Mouse (Mus musculus) small intestine, adult 2 months (tissue): Measurements from ENCODE around the gene Irf2. TPM values are rescaled to one million over a fixed set of nuclear protein-coding genes. Genes with fewer than 3 reads are reported as not detected.

ENCODE experiments used
- H3K27ac ChIP-seq: fragments of 200-500 bp; 2 replicates; pipeline ENCODE4 v1.5.1; 2012; ENCODE audit warnings: low read depth, low read length, control low read depth, inconsistent platforms; ENCODE audit not compliant: insufficient read depth
- H3K27me3 ChIP-seq: fragments of 200-500 bp; 2 replicates; pipeline ENCODE4 v1.6.1; 2012; ENCODE audit warnings: mild to moderate bottlenecking, moderate library complexity, low read length, inconsistent platforms; ENCODE audit not compliant: control insufficient read depth, insufficient read depth
- H3K36me3 ChIP-seq: fragments of 200-500 bp; 2 replicates; pipeline ENCODE4 v1.6.1; 2012; ENCODE audit warnings: mild to moderate bottlenecking, low read length, control low read depth, inconsistent platforms; ENCODE audit not compliant: control insufficient read depth, insufficient read depth
- H3K4me1 ChIP-seq: fragments of 200-500 bp; 2 replicates; pipeline ENCODE4 v1.6.1; 2012; ENCODE audit warnings: low read length, inconsistent platforms, mixed read lengths; ENCODE audit not compliant: control insufficient read depth, insufficient read depth, insufficient read length
- H3K4me3 ChIP-seq: fragments of 200-500 bp; 2 replicates; pipeline ENCODE4 v1.5.1; 2012; ENCODE audit warnings: low read depth, mild to moderate bottlenecking, control low read depth, inconsistent platforms, low read length, moderate library complexity
- CTCF ChIP-seq: fragments of 200-500 bp; IDR thresholded peaks from 2 replicates; pipeline ENCODE4 v1.5.1; 2012; ENCODE audit warnings: low read depth, mild to moderate bottlenecking, control low read depth, inconsistent platforms, low read length, moderate library complexity, mixed read lengths; ENCODE audit not compliant: insufficient replicate concordance, insufficient read length; ENCODE audit errors: extremely low read depth
- POLR2A ChIP-seq: fragments of 200-500 bp; IDR thresholded peaks from 2 replicates; pipeline ENCODE4 v1.6.1; 2012; ENCODE audit warnings: low read depth, mild to moderate bottlenecking, control low read depth, inconsistent platforms, low read length, moderate library complexity
- WGBS: fragments of 180-500 bp; shearing (Covaris S2); methylation state at CpG from one replicate; pipeline ENCODE4 v1.1.7; 2018; 5-methylcytosine and 5-hydroxymethylcytosine counted together
- polyA plus RNA-seq: library from polyadenylated mRNA; depleted of rRNA; stranded (reverse); fragments of >200 nt; gene quantifications from 2 replicates; pipeline ENCODE4 v1.2.3, GENCODE M21; 2012

Gene Irf2
- polyA plus RNA-seq, 1 experiment = 29.6 TPM

GRCm38 (mm10) chr8:46782254-46782653 lies 42.7 kb downstream of the Irf2 start:
- Histone ChIP-seq H3K4me1 (peaks cover 2% of the 10 kb centered on the region; the same call in 1 of the 2 replicates), H3K27me3 (no peaks in the 10 kb centered on the region), H3K4me3 (no peak overlapping the region), H3K36me3 (peaks cover 9% of the 10 kb centered on the region), H3K27ac (no peak overlapping the region)
- TF ChIP-seq CTCF (no peak), POLR2A (no peak)
- WGBS = 93% methylated on average over 5 of the region's 5 CpGs

- no peak overlapping the region for H3K27ac ChIP-seq
- 72% methylated on average over 2 of the region's 2 CpGs for WGBS
- H3K4me1 ChIP-seq = peaks cover 14% of the 10 kb centered on the region
- no peak for TF ChIP-seq POLR2A
- no peak for TF ChIP-seq CTCF
- H3K4me3 ChIP-seq = no peak overlapping the region
- no peaks in the 10 kb centered on the region for H3K27me3 ChIP-seq
- H3K36me3 ChIP-seq = peaks cover 5% of the 10 kb centered on the region
Measured at GRCm38 (mm10) chr8:46785070-46785469, 45.5 kb downstream of the Irf2 start.

- H3K4me3 ChIP-seq = no peak overlapping the region
- H3K27me3 ChIP-seq = no peaks in the 10 kb centered on the region
- H3K27ac ChIP-seq = no peak overlapping the region
- H3K36me3 ChIP-seq = peaks cover 4% of the 10 kb centered on the region; the same call in 1 of the 2 replicates
- WGBS = 72% methylated on average over 6 of the region's 6 CpGs
- peaks cover 18% of the 10 kb centered on the region for H3K4me1 ChIP-seq
- TF ChIP-seq CTCF (no peak), POLR2A (no peak)
Measured at GRCm38 (mm10) chr8:46785926-46786325, 46.4 kb downstream of the Irf2 start.

GRCm38 (mm10) chr8:46789091-46789881 lies 49.8 kb downstream of the Irf2 start:
- H3K36me3 ChIP-seq = no peaks in the 10 kb centered on the region
- peak overlapping the region; percentile 79 for H3K27ac ChIP-seq
- WGBS = 51% methylated on average over 5 of the region's 5 CpGs
- H3K4me1 ChIP-seq = peaks cover 38% of the 10 kb centered on the region
- no peaks in the 10 kb centered on the region for H3K27me3 ChIP-seq
- no peak overlapping the region for H3K4me3 ChIP-seq
- TF ChIP-seq POLR2A = no peak
- TF ChIP-seq CTCF = no peak

GRCm38 (mm10) chr8:46791664-46792371 lies 52.3 kb downstream of the Irf2 start:
- H3K27ac ChIP-seq = peak overlapping the region; percentile 94
- TF ChIP-seq CTCF = no peak
- TF ChIP-seq POLR2A = no peak
- WGBS = 48% methylated on average over 5 of the region's 5 CpGs
- H3K4me3 ChIP-seq = no peak overlapping the region
- peaks cover 12% of the 10 kb centered on the region for H3K36me3 ChIP-seq
- no peaks in the 10 kb centered on the region for H3K27me3 ChIP-seq
- peaks cover 40% of the 10 kb centered on the region for H3K4me1 ChIP-seq

GRCm38 (mm10) chr8:46792653-46793052 lies 53.1 kb downstream of the Irf2 start:
- no peaks in the 10 kb centered on the region for H3K27me3 ChIP-seq
- H3K4me3 ChIP-seq = no peak overlapping the region
- peaks cover 40% of the 10 kb centered on the region for H3K4me1 ChIP-seq
- H3K27ac ChIP-seq = peak overlapping the region; percentile 94
- H3K36me3 ChIP-seq = peaks cover 18% of the 10 kb centered on the region
- WGBS = 27% methylated on average over 2 of the region's 2 CpGs
- TF ChIP-seq CTCF = no peak
- TF ChIP-seq POLR2A = no peak

- Histone ChIP-seq H3K4me3 (no peak overlapping the region), H3K27me3 (no peaks in the 10 kb centered on the region), H3K27ac (peak overlapping the region; percentile 87), H3K4me1 (peaks cover 40% of the 10 kb centered on the region), H3K36me3 (peaks cover 23% of the 10 kb centered on the region)
- no peak for TF ChIP-seq POLR2A
- TF ChIP-seq CTCF = no peak
- WGBS = 93% methylated on average over 14 of the region's 14 CpGs
Measured at GRCm38 (mm10) chr8:46793248-46793647, 53.7 kb downstream of the Irf2 start.
